Mouse (Mus musculus): ENCODE results near the gene Fgfr1op2.

DNA sequence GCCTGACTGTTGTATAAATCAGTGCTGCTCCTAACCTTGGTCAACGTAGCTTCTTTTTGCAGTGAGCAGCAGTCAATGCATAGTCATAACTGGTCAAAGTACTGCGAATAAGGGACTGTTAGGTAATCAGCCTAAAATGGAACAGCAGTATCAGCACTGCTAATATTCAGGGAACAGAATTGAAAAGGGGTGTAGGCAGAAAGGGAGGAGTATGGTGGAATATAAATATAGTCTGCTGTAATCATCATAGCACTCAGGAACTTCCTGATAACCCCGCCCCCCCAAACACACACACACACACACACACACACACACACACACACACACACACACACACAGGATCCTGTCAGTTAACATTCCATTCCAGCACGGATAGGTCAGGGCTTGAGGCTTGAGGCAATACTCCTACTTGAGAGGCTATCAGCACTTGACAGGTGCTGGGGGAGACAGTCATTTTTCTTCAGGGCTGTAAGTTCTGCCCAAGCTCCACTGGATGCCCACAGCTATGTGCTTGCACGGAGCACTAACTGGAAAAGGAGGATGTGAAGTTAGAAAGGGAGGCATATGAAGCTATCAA is 31.6 kb upstream of the Fgfr1op2 start:
- TF ChIP-seq CTCF (IDR thresholded peaks at IDR 0.05; ENCODE audit: control insufficient read depth, insufficient read depth, low read length) (no peak), POLR2A (IDR thresholded peaks at IDR 0.05; ENCODE audit: borderline replicate concordance, control insufficient read depth, low read depth, low read length) (no peak)
